Mouse (Mus musculus) stomach, embryonic 16.5 days (tissue): Measurements from ENCODE around the gene Tmem131l. TPM values are rescaled to one million over a fixed set of nuclear protein-coding genes. Genes with fewer than 3 reads are reported as not detected.
A peak's percentile ranks its signal among the peaks of the same experiment; 100 is the strongest.

Source experiments
- ATAC-seq: fragments of 200-750 bp; cut with Nextera tagmentation; 2 replicates; pipeline ENCODE4 v1.8.0; 2017; ENCODE audit warnings: moderate number of reproducible peaks, moderate TSS enrichment; ENCODE audit not compliant: insufficient read depth, low FRiP score
- H3K27ac ChIP-seq: fragments of 300-500 bp; sonication (generic); 2 replicates; pipeline ENCODE4 v1.5.1; 2014; ENCODE audit warnings: low read length
- H3K27me3 ChIP-seq: fragments of 300-500 bp; sonication (generic); 2 replicates; pipeline ENCODE4 v1.6.1; 2014; ENCODE audit warnings: low read length, control low read depth, mixed read lengths; ENCODE audit not compliant: control insufficient read depth, insufficient read depth
- H3K36me3 ChIP-seq: fragments of 300-500 bp; sonication (generic); 2 replicates; pipeline ENCODE4 v1.6.1; 2014; ENCODE audit warnings: low read length; ENCODE audit not compliant: control insufficient read depth, insufficient read depth
- H3K4me1 ChIP-seq: fragments of 300-500 bp; sonication (generic); 2 replicates; pipeline ENCODE4 v1.6.1; 2014; ENCODE audit warnings: low read length, control low read depth, mixed read lengths; ENCODE audit not compliant: control insufficient read depth, insufficient read depth
- H3K4me2 ChIP-seq: fragments of 300-500 bp; sonication (generic); 2 replicates; pipeline ENCODE4 v1.6.1; 2014; ENCODE audit warnings: low read depth, low read length, mixed read lengths
- H3K4me3 ChIP-seq: fragments of 300-500 bp; sonication (generic); replicated peaks from 2 replicates; pipeline ENCODE4 v1.5.1; 2014; ENCODE audit warnings: mild to moderate bottlenecking, low read length
- H3K9ac ChIP-seq: fragments of 300-500 bp; sonication (generic); 2 replicates; pipeline ENCODE4 v1.6.1; 2014; ENCODE audit warnings: low read length
- H3K9me3 ChIP-seq: fragments of 300-500 bp; sonication (generic); replicated peaks from 2 replicates; pipeline ENCODE4 v1.6.1; 2016; ENCODE audit warnings: low read length, control low read depth; ENCODE audit not compliant: control insufficient read depth
- WGBS: fragments of 180-500 bp; shearing (Covaris S2); extraction: QIAGEN DNeasy Blood & Tissue Kit; methylation state at CpG from one replicate; pipeline ENCODE4 v1.1.7; 2014; 5-methylcytosine and 5-hydroxymethylcytosine counted together
- polyA plus RNA-seq: library from polyadenylated mRNA; unstranded; fragments of >200 nt; fragmentation: Nextera tagmentation; extraction: Ambion mirVana; gene quantifications from 2 replicates; pipeline ENCODE4 v1.2.1, GENCODE M21; 2015

Gene Tmem131l
- polyA plus RNA-seq, 1 experiment from 2014 or later, result 41.7 TPM

- H3K36me3 ChIP-seq, result no peaks in the 10 kb centered on the region
- H3K4me3 ChIP-seq, result no peak overlapping the region
- 0 out of 2 replicates have a peak, but pooled peaks cover 3% of the 10 kb centered on the region for H3K4me1 ChIP-seq
- H3K27me3 ChIP-seq, result no peaks in the 10 kb centered on the region
- peak overlapping the region; percentile 51; the same call in 1 of the 2 replicates for H3K27ac ChIP-seq
- no peak overlapping the region for H3K4me2 ChIP-seq
- peak; percentile 45; the same call in 1 of the 2 replicates for ATAC-seq
- 46% methylated on average over 4 of the region's 4 CpGs for WGBS
- H3K9me3 ChIP-seq, result no peaks in the 10 kb centered on the region; the same call in 1 of the 2 replicates
- H3K9ac ChIP-seq, result no peak overlapping the region
Measured at GRCm38 (mm10) chr3:84075516-84075915, 35.5 kb upstream of the Tmem131l start.

GRCm38 (mm10) chr3:84074777-84075176 is 34.8 kb upstream of the Tmem131l start:
- Histone ChIP-seq H3K36me3 (no peaks in the 10 kb centered on the region), H3K27ac (peak overlapping the region; percentile 51; the same call in 1 of the 2 replicates), H3K4me2 (no peak overlapping the region), H3K9me3 (no peaks in the 10 kb centered on the region; the same call in 1 of the 2 replicates), H3K4me3 (no peak overlapping the region), H3K9ac (no peak overlapping the region), H3K4me1 (no peaks in the 10 kb centered on the region), H3K27me3 (no peaks in the 10 kb centered on the region)
- WGBS, result 81% methylated on average over 2 of the region's 2 CpGs
- no peak for ATAC-seq

- Histone ChIP-seq H3K9me3 (no peaks in the 10 kb centered on the region), H3K27me3 (no peaks in the 10 kb centered on the region), H3K9ac (no peak overlapping the region), H3K36me3 (no peaks in the 10 kb centered on the region), H3K27ac (no peak overlapping the region), H3K4me3 (no peak overlapping the region), H3K4me2 (no peak overlapping the region), H3K4me1 (no peaks in the 10 kb centered on the region)
- 8% methylated on average over 2 of the region's 2 CpGs for WGBS
- ATAC-seq, result no peak; the same call in 1 of the 2 replicates
Measured at GRCm38 (mm10) chr3:84071641-84072040, 31.7 kb upstream of the Tmem131l start.

- Histone ChIP-seq H3K27ac (no peak overlapping the region), H3K27me3 (no peaks in the 10 kb centered on the region), H3K4me3 (no peak overlapping the region), H3K36me3 (no peaks in the 10 kb centered on the region), H3K9me3 (no peaks in the 10 kb centered on the region), H3K4me1 (no peaks in the 10 kb centered on the region), H3K4me2 (no peak overlapping the region), H3K9ac (no peak overlapping the region)
- 88% methylated on average over 8 of the region's 8 CpGs for WGBS
- ATAC-seq, result no peak
Measured at GRCm38 (mm10) chr3:84070811-84071210, 30.8 kb upstream of the Tmem131l start.

GRCm38 (mm10) chr3:84068831-84069709 is 29.1 kb upstream of the Tmem131l start:
- 78% methylated on average over 13 of the region's 13 CpGs for WGBS
- H3K4me2 ChIP-seq, result no peak overlapping the region
- H3K4me3 ChIP-seq, result no peak overlapping the region
- no peaks in the 10 kb centered on the region for H3K27me3 ChIP-seq
- H3K9me3 ChIP-seq, result no peaks in the 10 kb centered on the region
- no peak for ATAC-seq
- H3K4me1 ChIP-seq, result no peaks in the 10 kb centered on the region
- no peak overlapping the region for H3K27ac ChIP-seq
- H3K36me3 ChIP-seq, result no peaks in the 10 kb centered on the region
- no peak overlapping the region for H3K9ac ChIP-seq

GRCm38 (mm10) chr3:84065825-84066224 is 25.9 kb upstream of the Tmem131l start:
- Histone ChIP-seq H3K4me2 (no peak overlapping the region), H3K9ac (no peak overlapping the region), H3K4me3 (no peak overlapping the region), H3K4me1 (no peaks in the 10 kb centered on the region), H3K9me3 (no peaks in the 10 kb centered on the region), H3K27me3 (no peaks in the 10 kb centered on the region), H3K36me3 (no peaks in the 10 kb centered on the region), H3K27ac (no peak overlapping the region)
- ATAC-seq, result no peak
- WGBS, result 75% methylated on average over 4 of the region's 4 CpGs

- H3K9me3 ChIP-seq, result no peaks in the 10 kb centered on the region
- WGBS, result 78% methylated on average over 2 of the region's 2 CpGs
- H3K4me2 ChIP-seq, result no peak overlapping the region
- ATAC-seq, result no peak
- no peak overlapping the region for H3K4me3 ChIP-seq
- H3K4me1 ChIP-seq, result peaks cover 13% of the 10 kb centered on the region; the same call in 1 of the 2 replicates
- no peak overlapping the region for H3K9ac ChIP-seq
- no peak overlapping the region for H3K27ac ChIP-seq
- H3K27me3 ChIP-seq, result no peaks in the 10 kb centered on the region
- H3K36me3 ChIP-seq, result no peaks in the 10 kb centered on the region
Measured at GRCm38 (mm10) chr3:84063369-84063914, 23.5 kb upstream of the Tmem131l start.

GRCm38 (mm10) chr3:84061523-84062453 is 21.8 kb upstream of the Tmem131l start:
- Histone ChIP-seq H3K4me1 (peaks cover 13% of the 10 kb centered on the region; the same call in 1 of the 2 replicates), H3K4me2 (no peak overlapping the region), H3K9me3 (no peaks in the 10 kb centered on the region), H3K4me3 (no peak overlapping the region), H3K27me3 (no peaks in the 10 kb centered on the region), H3K27ac (peak overlapping the region; percentile 12; the same call in 1 of the 2 replicates), H3K9ac (no peak overlapping the region), H3K36me3 (no peaks in the 10 kb centered on the region)
- 63% methylated on average over 13 of the region's 13 CpGs for WGBS
- no peak for ATAC-seq
